Mouse (Mus musculus) ES-Bruce4 (cell line): ENCODE data around the gene Gpr171. TPM values are rescaled to one million over a fixed set of nuclear protein-coding genes. Genes with fewer than 3 reads are reported as not detected.

Experiments
- H3K27ac ChIP-seq: 2 replicates; pipeline ENCODE4 v1.5.1; 2012; ENCODE audit warnings: low read length, inconsistent platforms; ENCODE audit not compliant: insufficient read depth
- H3K27me3 ChIP-seq: 2 replicates; pipeline ENCODE4 v1.6.1; 2012; ENCODE audit warnings: mild to moderate bottlenecking, low read length, inconsistent platforms; ENCODE audit not compliant: control insufficient read depth, poor library complexity, insufficient read depth, severe bottlenecking
- H3K36me3 ChIP-seq: 2 replicates; pipeline ENCODE4 v1.6.1; 2012; ENCODE audit warnings: inconsistent platforms, mild to moderate bottlenecking, low read length, moderate library complexity; ENCODE audit not compliant: control insufficient read depth, poor library complexity, insufficient read depth, severe bottlenecking
- H3K4me1 ChIP-seq: one replicate; pipeline ENCODE4 v1.8.1; 2011; ENCODE audit warnings: low read length; ENCODE audit not compliant: control insufficient read depth, insufficient read depth
- H3K4me3 ChIP-seq: 2 replicates; pipeline ENCODE4 v1.5.1; 2011; ENCODE audit warnings: low read depth, mild to moderate bottlenecking, low read length
- H3K9ac ChIP-seq: 2 replicates; pipeline ENCODE4 v1.6.1; 2012; ENCODE audit warnings: low read depth, mild to moderate bottlenecking, inconsistent platforms; ENCODE audit not compliant: poor library complexity, severe bottlenecking
- H3K9me3 ChIP-seq: replicated peaks from 2 replicates; pipeline ENCODE4 v1.6.1; 2012; ENCODE audit warnings: mild to moderate bottlenecking, low read length, inconsistent platforms; ENCODE audit not compliant: control insufficient read depth, poor library complexity, insufficient read depth, severe bottlenecking
- CTCF ChIP-seq: IDR thresholded peaks from one replicate; pipeline ENCODE4 v1.8.1; 2011; ENCODE audit warnings: low read depth, low read length
- EP300 ChIP-seq: IDR thresholded peaks from 2 replicates; pipeline ENCODE4 v1.6.1; 2011; ENCODE audit warnings: low read depth, low read length; ENCODE audit not compliant: insufficient read depth
- POLR2A ChIP-seq: IDR thresholded peaks from one replicate; pipeline ENCODE4 v1.8.1; 2011; ENCODE audit warnings: low read length; ENCODE audit not compliant: insufficient read depth
- polyA plus RNA-seq: library from polyadenylated mRNA; stranded (reverse); fragments of >200 nt; gene quantifications from 2 replicates; pipeline ENCODE4 v1.2.4, GENCODE M21; 2011; ENCODE audit warnings: low read depth; ENCODE audit not compliant: missing spikeins, insufficient read depth, insufficient read length

The Gpr171 gene
- polyA plus RNA-seq, 1 experiment: not detected

GRCm38 (mm10) chr3:59107439-59107838 is 5.8 kb upstream of the Gpr171 start:
- H3K9ac ChIP-seq: no peak overlapping the region
- no peaks in the 10 kb centered on the region for H3K9me3 ChIP-seq
- no peak overlapping the region for H3K27ac ChIP-seq
- no peaks in the 10 kb centered on the region for H3K36me3 ChIP-seq
- H3K4me1 ChIP-seq: no peaks in the 10 kb centered on the region
- no peaks in the 10 kb centered on the region for H3K27me3 ChIP-seq
- TF ChIP-seq CTCF (no peak), POLR2A (no peak), EP300 (no peak)
- H3K4me3 ChIP-seq: no peak overlapping the region

DNA sequence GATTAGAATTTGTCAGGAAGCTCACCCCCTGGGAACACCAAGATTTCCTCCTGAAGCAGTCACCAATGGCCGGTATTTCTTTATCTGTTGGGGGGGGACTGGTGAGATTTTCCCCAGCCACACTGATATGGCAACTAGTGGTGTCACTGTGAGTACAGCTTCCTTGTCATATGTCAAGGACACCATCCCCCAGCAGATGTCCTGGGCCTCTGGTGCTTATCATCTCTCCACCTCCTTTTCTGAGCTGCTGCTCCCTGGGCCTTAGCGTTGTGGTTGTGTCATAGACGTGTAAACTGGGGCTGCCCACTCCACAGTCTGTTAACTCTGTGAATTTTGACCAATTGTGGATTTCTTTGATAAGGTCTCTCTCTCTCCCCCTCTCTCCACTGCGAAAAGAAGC is 2.8 kb upstream of the Gpr171 start:
- Histone ChIP-seq H3K4me3 (no peak overlapping the region), H3K36me3 (no peaks in the 10 kb centered on the region), H3K4me1 (no peaks in the 10 kb centered on the region), H3K27ac (no peak overlapping the region), H3K9me3 (no peaks in the 10 kb centered on the region), H3K27me3 (no peaks in the 10 kb centered on the region), H3K9ac (no peak overlapping the region)
- TF ChIP-seq CTCF: no peak
- no peak for TF ChIP-seq POLR2A
- TF ChIP-seq EP300: no peak

DNA sequence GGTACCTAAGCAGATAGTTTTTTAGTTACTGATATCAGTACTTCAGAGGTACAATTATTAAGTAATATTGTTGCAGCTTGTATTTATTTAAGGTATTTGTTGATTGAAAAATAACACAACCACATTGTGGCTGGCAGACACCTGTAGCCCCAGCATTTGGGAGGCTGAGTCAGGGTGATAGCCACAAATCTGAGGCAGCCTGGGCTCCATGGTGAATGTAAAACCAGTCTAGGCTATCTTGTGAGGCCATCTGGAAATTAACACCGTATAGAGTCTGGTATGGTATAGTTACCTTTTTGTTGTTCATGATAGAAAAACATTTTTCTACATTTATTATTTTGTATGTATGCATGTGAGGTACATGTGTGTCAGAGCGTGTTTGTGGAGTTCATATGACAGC is 525 bp upstream of the Gpr171 start:
- H3K9ac ChIP-seq: no peak overlapping the region
- no peak for TF ChIP-seq CTCF
- TF ChIP-seq EP300: no peak
- no peak for TF ChIP-seq POLR2A
- H3K27ac ChIP-seq: no peak overlapping the region

DNA sequence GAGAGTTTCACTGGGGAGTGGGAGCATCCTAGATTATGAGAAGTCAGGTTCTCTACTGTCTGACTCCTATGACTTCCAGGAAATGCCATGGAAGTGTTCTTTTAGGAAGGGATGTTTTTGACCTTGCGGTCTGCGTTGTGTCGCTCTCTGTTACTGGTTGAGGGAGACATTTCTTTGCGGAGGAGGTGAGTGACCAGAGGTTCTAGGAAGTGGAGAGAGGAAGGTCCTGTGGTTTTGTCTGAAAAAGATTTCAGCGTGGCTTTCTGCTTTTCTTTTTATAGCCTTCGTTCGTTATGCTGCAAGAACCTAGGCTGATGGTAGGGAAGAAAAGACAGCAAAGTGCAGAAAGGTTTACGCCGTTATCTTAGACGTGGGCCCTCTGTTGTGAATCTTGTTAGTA is 3.1 kb downstream of the Gpr171 start:
- no peak overlapping the region for H3K27ac ChIP-seq
- no peaks in the 10 kb centered on the region for H3K4me1 ChIP-seq
- TF ChIP-seq POLR2A (no peak), CTCF (no peak), EP300 (no peak)
- no peak overlapping the region for H3K9ac ChIP-seq
- no peaks in the 10 kb centered on the region for H3K9me3 ChIP-seq
- H3K36me3 ChIP-seq: no peaks in the 10 kb centered on the region
- no peaks in the 10 kb centered on the region for H3K27me3 ChIP-seq
- no peak overlapping the region for H3K4me3 ChIP-seq

More for the DNA sequence above, 525 bp upstream of the Gpr171 start:
- Histone ChIP-seq H3K36me3 (no peaks in the 10 kb centered on the region), H3K4me1 (no peaks in the 10 kb centered on the region), H3K9me3 (no peaks in the 10 kb centered on the region), H3K27me3 (no peaks in the 10 kb centered on the region), H3K4me3 (no peak overlapping the region)

DNA sequence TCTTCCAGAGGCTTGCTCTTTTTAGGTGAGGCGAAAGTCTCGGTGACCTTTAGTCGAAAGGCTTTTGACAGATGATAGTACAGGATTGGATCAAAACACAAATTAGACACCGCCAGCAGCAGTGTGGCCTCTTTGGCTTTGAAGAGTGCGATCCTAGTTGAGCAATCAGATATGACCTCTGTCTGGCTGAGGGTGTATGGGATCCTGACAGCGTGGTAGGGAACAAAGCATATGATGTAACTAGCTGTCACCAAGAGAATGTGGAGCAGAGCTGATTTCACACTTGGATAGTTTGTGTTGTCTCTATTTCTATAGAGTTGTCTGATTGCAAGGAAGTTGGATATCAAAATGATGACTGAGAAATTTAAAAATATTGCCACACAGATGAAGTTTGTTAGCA is 4.2 kb downstream of the Gpr171 start:
- no peak overlapping the region for H3K9ac ChIP-seq
- no peaks in the 10 kb centered on the region for H3K27me3 ChIP-seq
- no peaks in the 10 kb centered on the region for H3K4me1 ChIP-seq
- no peak overlapping the region for H3K4me3 ChIP-seq
- H3K36me3 ChIP-seq: no peaks in the 10 kb centered on the region
- H3K27ac ChIP-seq: no peak overlapping the region
- TF ChIP-seq POLR2A (no peak), EP300 (no peak), CTCF (no peak)
- no peaks in the 10 kb centered on the region for H3K9me3 ChIP-seq

- Histone ChIP-seq H3K9ac (no peak overlapping the region), H3K27ac (no peak overlapping the region), H3K9me3 (no peaks in the 10 kb centered on the region), H3K4me1 (no peaks in the 10 kb centered on the region), H3K4me3 (no peak overlapping the region), H3K36me3 (no peaks in the 10 kb centered on the region), H3K27me3 (no peaks in the 10 kb centered on the region)
- no peak for TF ChIP-seq POLR2A
- TF ChIP-seq CTCF: no peak
- TF ChIP-seq EP300: no peak
Observed at GRCm38 (mm10) chr3:59092702-59093101, 8.9 kb downstream of the Gpr171 start.
